Mouse (Mus musculus) spleen, embryonic (tissue): Measurements from ENCODE around the gene Cyp2d26.
"Not testable (repeated sequence)": the region's sequence is repeated elsewhere in the genome, so short reads cannot be mapped to it uniquely, and the experiment has no call there.

Experiments
- CTCF ChIA-PET: fragments of 350-600 bp; sonication (Branson Sonifier 250); formaldehyde crosslinking; loops from one replicate; lab custom pipeline; 2022; lab: Charles Lee

Gene Cyp2d26

DNA sequence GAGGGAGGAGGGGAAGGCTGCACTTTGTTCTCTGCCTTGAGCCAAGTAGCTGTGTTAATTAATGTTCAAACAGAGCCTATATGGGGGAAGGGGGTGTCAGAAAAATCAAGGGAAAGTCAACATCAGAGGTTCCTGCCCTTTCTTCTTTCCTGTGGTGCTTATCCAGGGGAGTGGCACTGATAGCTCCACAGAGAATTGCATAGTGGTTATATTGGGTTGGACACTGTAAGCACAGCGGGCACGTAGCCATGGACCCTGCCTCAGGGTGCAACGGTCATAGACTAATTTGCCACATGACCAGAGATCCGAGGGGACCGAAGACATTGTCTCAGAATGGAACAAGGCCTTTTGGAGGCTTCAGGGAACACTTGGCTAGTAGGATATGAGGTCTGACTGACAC lies at the start of gene Cyp2d26:
Gene Cyp2d26, minus strand, starts transcription at position 18 of the 400 bp plus-strand sequence.
- CTCF ChIA-PET: no interaction called here

GRCm38 (mm10) chr15:82839146-82839545 lies 45.1 kb upstream of the Cyp2d26 start:
- CTCF ChIA-PET: no interaction called here

DNA sequence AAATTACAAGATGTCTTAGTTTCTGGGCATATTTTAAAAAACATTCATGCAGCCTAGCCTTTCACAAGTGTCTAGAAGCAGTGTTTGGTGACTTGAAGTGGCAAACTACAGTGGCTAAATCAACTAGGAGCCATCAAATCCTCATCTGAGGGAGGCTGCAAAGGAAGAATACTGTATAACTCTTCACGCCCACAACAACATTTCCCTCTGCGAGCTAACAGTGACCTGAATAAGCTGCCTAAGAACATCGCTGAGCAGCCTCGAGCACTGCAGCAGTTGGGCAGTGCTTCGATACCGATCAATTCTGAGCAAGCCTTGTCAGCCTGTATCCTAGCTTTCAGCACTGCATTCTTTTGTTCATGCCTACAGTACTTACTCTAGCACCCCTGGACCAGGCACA lies 35.8 kb upstream of the Cyp2d26 start:
- CTCF ChIA-PET: no interaction called here

DNA sequence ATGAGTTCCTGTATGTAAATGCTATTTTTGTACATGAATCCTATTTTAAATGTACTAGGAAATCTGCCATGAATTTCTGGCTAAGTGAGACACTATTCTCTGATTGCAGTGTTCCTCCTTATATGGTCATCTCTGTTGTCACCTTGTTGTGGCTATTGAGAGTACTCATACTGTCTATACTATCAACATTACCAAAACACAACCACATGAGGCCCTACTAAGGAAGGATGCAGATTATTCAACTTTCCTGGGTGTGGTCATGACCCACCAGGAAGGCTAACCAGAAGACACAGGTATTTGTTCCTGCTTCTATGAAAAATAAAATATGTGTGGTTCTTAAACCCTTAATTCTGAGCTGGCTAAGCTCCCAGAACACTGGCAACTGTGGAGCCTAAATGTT lies 31.8 kb upstream of the Cyp2d26 start:
- CTCF ChIA-PET: no interaction called here

- CTCF ChIA-PET: no interaction called here
Measured at GRCm38 (mm10) chr15:82822347-82822746, 28.3 kb upstream of the Cyp2d26 start.

DNA sequence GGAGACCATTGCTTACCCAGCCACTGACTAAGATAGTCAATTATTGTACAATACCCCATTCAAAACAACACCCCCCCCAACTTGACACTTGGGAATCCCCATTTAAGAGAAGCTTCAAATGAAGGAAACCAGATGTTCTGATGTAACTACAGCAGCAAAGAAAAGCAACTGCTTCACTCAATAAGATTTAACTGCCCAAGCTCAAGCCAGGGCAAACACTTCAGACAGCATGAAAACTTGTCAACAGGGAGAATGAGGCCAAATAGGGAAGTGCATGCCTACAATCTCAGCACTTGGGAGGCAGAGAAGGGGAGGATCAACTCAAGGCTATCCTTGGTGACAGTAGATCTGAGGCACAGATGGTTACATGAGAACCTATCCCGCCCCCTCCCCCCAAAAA lies 27.6 kb upstream of the Cyp2d26 start:
- CTCF ChIA-PET: no interaction called here

GRCm38 (mm10) chr15:82815296-82815695 lies 21.2 kb upstream of the Cyp2d26 start:
- CTCF ChIA-PET: no interaction called here

DNA sequence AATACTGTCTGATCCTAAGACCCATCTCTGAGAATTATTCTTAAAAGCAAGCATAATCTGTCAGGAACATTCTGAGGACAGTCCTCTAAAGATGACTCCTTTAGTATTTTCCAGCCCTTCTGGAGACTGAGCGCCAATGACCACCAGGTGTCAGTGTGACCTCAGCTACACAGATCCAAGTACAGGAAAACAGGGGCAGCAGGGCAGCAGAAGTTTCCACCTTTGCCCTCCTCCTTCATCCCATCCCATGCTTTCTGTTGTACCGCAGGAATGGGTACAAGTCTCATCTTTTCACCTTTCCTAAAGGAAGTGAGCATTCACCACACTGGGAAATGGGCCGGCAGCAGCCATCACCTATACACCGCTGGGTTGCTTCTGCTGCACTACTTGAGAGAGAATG lies 20.7 kb upstream of the Cyp2d26 start:
- CTCF ChIA-PET: no interaction called here

DNA sequence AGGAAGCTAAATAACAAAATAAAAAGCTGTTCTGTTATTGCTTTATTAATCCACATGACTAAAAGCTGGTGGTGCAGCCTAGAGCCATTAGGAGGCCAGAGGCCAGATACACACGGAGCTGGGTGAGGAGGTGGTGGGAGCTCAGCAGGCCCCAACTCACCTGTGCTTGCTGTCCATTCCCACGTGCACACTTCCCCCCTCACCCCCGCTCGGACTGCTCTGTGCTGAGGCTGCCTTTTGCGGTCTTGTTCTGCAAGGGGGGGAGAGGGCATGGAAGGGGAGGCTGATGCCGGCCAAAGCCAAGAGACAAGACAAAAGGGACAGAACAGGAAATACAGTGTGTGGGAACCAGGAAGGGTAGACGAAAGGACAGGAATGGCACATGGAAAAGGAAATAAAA lies 20.2 kb upstream of the Cyp2d26 start:
- CTCF ChIA-PET: interaction anchor here (0.7 to 1.0 kb wide), 2 partner anchors 223 to 232 kb away, joined by 3 to 9 read pairs; no protein-coding TSS in a partner anchor

DNA sequence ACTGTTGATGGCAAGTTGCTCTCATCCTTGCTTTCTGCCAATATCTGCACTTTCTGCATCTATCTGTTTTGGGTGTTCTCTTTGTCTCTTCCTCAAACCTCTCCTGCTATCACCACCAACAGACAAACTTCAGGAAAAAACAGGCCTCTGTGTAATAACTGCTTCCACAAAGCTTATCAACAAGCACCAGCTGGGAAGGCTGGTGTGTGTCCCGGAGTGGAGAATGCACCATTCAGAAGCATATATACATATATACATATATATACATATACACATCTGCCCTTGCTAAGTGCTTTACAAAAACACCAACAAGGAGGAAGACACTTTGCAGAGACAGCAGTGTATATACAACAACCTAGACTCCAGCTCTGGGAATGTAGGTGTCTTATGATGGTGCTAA lies 16.5 kb upstream of the Cyp2d26 start:
- CTCF ChIA-PET: no interaction called here

GRCm38 (mm10) chr15:82809511-82809910 lies 15.4 kb upstream of the Cyp2d26 start:
- CTCF ChIA-PET: no interaction called here

DNA sequence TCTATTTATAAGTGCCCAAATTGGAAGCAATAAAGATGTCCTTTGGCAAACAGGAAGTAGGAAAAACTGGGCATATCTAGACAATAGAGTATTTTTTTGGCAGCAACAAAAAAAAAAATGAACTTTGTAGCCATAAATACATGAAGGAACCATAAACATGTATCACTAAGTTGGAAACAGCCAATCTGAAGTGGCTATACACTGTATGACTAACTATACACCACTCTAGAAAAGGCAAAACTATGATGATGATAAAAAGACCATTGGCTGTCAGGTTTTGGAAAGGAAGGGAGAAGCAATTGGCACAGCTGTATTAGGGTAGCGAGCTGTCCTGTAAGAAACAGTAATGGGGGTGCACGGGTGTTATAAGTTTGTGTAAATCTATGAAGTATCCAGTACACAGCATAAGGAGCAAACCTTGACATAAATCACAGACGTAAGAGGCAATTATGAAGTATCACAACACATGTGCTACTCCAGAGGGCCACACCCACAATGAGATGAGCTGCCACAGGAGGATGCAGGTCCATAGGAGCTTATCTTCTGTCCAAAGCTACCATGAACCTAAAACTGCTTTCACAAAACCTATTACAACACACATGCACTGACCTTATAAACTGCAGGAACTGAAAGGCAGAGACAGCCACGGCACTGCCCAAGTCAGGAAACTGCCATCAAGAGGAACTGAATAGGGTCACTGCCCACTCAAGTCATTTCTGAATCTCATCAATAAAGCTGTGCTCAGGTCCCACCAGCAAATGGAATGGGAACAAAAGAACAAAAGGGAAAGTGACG lies 13.1 kb upstream of the Cyp2d26 start:
- CTCF ChIA-PET: no interaction called here

- CTCF ChIA-PET: interaction anchor here (0.6 to 1.0 kb wide), 3 partner anchors 233 to 518 kb away, joined by 3 to 4 read pairs (median 3); no protein-coding TSS in a partner anchor
Measured at GRCm38 (mm10) chr15:82804708-82805639, 10.9 kb upstream of the Cyp2d26 start.

DNA sequence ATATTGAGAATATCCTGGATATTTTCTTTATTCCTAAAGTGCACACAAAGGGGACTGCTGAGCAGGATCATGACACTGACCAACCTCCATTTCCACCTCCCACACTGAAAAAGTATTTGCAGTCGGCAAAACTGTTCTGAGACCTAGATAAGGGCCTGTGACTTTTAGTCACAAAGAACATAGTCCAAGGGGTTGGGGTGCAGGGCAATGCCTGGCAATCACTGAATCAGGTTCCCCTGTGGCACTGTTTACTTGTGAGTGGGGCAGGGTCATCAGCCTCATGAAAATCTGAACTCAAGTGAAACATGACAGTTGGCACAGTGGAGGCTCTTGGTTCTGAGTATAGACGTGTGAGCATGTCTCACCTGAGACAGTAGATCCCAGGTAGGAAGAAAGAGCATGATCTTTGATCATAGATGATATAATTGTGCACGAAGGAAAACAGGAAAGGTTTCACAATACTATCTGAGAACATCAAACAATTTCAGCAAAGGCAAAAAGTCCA lies 1.9 kb upstream of the Cyp2d26 start:
- CTCF ChIA-PET: no interaction called here

- CTCF ChIA-PET: no interaction called here
Measured at GRCm38 (mm10) chr15:82793868-82794267, 226 bp downstream of the Cyp2d26 start.

- CTCF ChIA-PET: no interaction called here
Measured at GRCm38 (mm10) chr15:82793454-82793853, 640 bp downstream of the Cyp2d26 start.

GRCm38 (mm10) chr15:82792566-82792965 lies 1.5 kb downstream of the Cyp2d26 start:
- CTCF ChIA-PET: no interaction called here

GRCm38 (mm10) chr15:82784581-82784980 lies 9.5 kb downstream of the Cyp2d26 start:
- CTCF ChIA-PET: no interaction called here

DNA sequence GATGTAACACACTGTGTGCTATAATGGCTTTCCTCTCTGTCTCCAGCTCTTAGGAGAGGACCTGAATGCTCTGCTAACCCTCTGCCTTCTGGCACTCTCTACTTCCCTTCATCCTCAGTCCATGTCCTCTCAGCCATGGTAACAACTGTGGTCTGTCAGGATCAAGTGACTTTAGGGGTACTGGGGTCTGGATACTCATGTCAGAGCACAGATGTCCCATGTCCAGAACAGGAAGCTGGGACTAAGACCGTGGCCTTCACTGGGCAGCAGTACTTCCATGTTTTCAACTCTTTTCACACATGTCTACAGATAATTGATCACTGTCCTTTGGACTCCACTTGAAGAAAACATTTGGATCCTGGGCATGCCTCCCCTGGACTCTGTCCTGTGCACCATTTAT lies 10.3 kb downstream of the Cyp2d26 start:
- CTCF ChIA-PET: no interaction called here

- CTCF ChIA-PET: not testable (repeated sequence)
Measured at GRCm38 (mm10) chr15:82777856-82778255, 16.2 kb downstream of the Cyp2d26 start.

DNA sequence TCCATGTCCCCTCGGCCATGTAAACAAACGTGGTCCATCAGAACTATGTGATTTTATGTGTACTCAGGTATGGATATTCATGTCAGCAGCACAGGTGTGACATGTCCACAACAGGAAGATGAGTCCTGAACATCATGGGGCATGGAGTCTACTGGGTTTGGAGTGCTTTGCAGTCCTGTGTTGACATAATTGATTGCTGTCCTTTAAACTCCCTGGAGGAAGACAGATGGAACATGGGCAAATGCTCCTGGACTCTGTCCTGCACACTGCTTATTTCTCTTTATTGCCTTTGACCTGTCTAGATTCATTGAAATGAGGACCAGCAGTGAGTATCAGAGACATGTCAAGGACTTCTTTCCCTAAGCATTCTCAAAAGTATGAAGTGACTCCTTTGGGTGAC lies 28.2 kb downstream of the Cyp2d26 start:
- CTCF ChIA-PET: no interaction called here

DNA sequence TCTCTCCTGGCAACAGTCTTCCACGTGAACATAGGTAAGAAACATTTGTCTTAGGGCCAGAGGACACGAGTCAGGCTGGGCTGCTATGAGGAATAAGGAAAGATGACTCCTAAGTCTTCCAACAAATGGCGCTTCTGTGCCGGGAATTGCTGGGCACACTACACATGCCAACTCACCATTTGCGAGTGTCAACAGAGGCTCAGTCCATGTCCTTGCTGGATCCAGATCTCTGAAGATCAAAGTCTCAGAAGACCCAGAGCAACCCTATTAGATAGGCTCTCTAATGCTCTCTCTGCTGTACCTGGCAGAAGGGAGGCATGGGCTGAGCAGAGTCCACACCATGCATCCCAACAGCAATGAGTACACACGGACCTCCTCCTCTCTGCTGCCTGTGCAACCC lies 29.2 kb downstream of the Cyp2d26 start:
- CTCF ChIA-PET: no interaction called here
